Comparison of ENCODE assay signal across 1 mouse cellular context in the genomic region with DNA sequence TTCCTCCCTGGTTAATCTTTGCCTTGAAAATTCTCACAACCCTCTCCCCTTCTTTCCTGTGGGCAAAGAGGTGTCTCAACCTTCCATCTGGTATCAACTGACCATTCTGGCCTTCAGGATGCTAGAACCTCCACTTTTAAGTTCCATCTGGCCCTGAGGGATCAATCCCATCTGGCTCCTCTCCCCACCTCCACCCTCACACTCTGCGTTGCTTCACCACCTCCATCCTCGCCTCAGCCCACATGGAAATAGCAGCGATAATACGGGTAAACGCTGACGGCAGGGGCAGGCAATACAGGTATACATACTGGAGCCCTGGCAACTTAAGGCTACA.
A peak's percentile ranks its signal among the peaks of the same experiment; 100 is the strongest.
TF ChIP-seq lines count a peak whose summit lies in the region.

No protein-coding gene starts in this region.

TF ChIP-seq in CH12.LX, 34 proteins besides CTCF, POLR2A, EP300 and RAD21:
- TF ChIP-seq ELF1 (IDR thresholded peaks at IDR 0.05; ENCODE audit: low read depth, low read length) (no peak), RCOR1 (conservative IDR thresholded peaks at IDR 0.05; ENCODE audit: low read depth, low read length) (no peak), GABPA (IDR thresholded peaks at IDR 0.05; ENCODE audit: insufficient replicate concordance, low read depth, low read length) (no peak), MAX (IDR thresholded peaks at IDR 0.05; ENCODE audit: low read length) (0 out of 2 replicates have a peak, but pooled peaks have one; percentile 3), UBTF (IDR thresholded peaks at IDR 0.05; ENCODE audit: low read depth, low read length) (no peak)
TF ChIP-seq in CH12.LX: peak in this region for 1.
